Mouse (Mus musculus) cortical plate, adult 2 months (tissue): Measurements from ENCODE around the gene Fpr3. TPM values are rescaled to one million over a fixed set of nuclear protein-coding genes. Genes with fewer than 3 reads are reported as not detected.

Experiments used
- H3K27ac ChIP-seq: fragments of 200-500 bp; 2 replicates; pipeline ENCODE4 v1.5.1; 2012; ENCODE audit warnings: low read length, control low read depth, inconsistent platforms; ENCODE audit not compliant: insufficient read depth
- H3K4me1 ChIP-seq: fragments of 200-500 bp; 2 replicates; pipeline ENCODE4 v1.6.1; 2011; ENCODE audit warnings: low read length; ENCODE audit not compliant: control insufficient read depth, insufficient read depth
- H3K4me3 ChIP-seq: fragments of 200-500 bp; 2 replicates; pipeline ENCODE4 v1.5.1; 2011; ENCODE audit warnings: mild to moderate bottlenecking, low read length, control low read depth; ENCODE audit not compliant: insufficient read depth
- CTCF ChIP-seq: fragments of 200-500 bp; IDR thresholded peaks from 2 replicates; pipeline ENCODE4 v1.5.1; 2011; ENCODE audit warnings: mild to moderate bottlenecking, control low read depth, low read length; ENCODE audit not compliant: insufficient read depth; ENCODE audit errors: extremely low read depth
- POLR2A ChIP-seq: fragments of 200-500 bp; IDR thresholded peaks from 2 replicates; pipeline ENCODE4 v1.6.1; 2011; ENCODE audit warnings: mild to moderate bottlenecking, low read length, control low read depth; ENCODE audit not compliant: insufficient read depth; ENCODE audit errors: extremely low read depth
- polyA plus RNA-seq: library from polyadenylated mRNA; depleted of rRNA; stranded (reverse); fragments of >200 nt; gene quantifications from 2 replicates; pipeline ENCODE4 v1.2.3, GENCODE M21; 2012

Fpr3 gene
- polyA plus RNA-seq, 1 experiment, result not detected

- H3K4me1 ChIP-seq, result no peaks in the 10 kb centered on the region
- H3K4me3 ChIP-seq, result no peak within 1 kb of the TSS
- no peak for TF ChIP-seq POLR2A
- TF ChIP-seq CTCF, result no peak
- H3K27ac ChIP-seq, result no peak within 1 kb of the TSS
These were observed 32.4 kb upstream of the Fpr3 start, which contains the start of gene Has1 for GRCm38 (mm10) chr17:17855064-17855838. Has1 (minus strand) TSS chr17:17855205.

- H3K4me1 ChIP-seq, result no peaks in the 10 kb centered on the region
- H3K4me3 ChIP-seq, result no peak overlapping the region
- no peak overlapping the region for H3K27ac ChIP-seq
- TF ChIP-seq POLR2A, result no peak
- no peak for TF ChIP-seq CTCF
These were observed 31.0 kb upstream of the Fpr3 start for GRCm38 (mm10) chr17:17856612-17857011.

- Histone ChIP-seq H3K4me3 (no peak overlapping the region), H3K4me1 (no peaks in the 10 kb centered on the region), H3K27ac (no peak overlapping the region)
- no peak for TF ChIP-seq CTCF
- TF ChIP-seq POLR2A, result no peak
These were observed 30.2 kb upstream of the Fpr3 start for GRCm38 (mm10) chr17:17857446-17857845.

GRCm38 (mm10) chr17:17860110-17860509 is 27.5 kb upstream of the Fpr3 start:
- TF ChIP-seq POLR2A (no peak), CTCF (no peak)
- Histone ChIP-seq H3K4me3 (no peak overlapping the region), H3K4me1 (no peaks in the 10 kb centered on the region), H3K27ac (no peak overlapping the region)

DNA sequence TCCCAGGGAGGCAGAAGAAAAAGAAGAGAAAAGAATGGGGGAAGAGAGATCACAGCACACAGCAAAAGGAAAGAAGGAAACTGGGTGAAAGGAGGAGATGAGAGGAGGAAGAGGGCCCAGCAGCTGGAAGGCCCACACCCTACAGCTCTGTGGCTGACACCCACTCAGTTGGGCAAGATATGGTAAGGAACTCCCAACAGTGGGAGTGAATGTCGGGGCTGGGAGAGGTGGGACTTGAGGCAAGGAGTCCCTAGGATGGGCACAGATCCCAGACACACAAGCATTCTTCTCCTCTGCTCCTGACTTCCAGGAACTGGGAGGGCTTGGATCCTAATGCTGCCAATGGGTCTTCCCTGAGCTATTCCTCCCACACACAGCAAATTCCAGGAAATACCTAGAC is 25.3 kb upstream of the Fpr3 start:
- no peak overlapping the region for H3K27ac ChIP-seq
- no peak overlapping the region for H3K4me3 ChIP-seq
- H3K4me1 ChIP-seq, result no peaks in the 10 kb centered on the region
- TF ChIP-seq CTCF (no peak), POLR2A (no peak)

DNA sequence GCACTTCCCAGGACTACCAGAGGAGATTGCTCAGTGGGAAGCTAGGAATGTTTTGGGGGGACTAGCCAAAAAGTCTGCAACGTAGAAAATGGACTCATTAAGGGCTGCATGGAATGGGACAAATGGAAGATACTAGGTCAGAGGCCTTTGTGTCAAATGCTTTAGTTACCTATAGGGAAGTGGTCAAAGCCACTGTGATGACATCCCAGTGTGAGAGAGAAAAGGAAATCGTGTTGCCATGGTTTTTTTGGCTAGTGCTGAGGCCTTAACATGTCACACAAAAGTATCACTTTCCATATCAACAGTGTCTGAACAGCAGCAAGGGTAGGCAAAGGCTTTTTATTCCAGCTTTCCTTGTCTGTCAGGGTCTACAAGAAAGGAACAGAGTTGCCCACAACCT is 22.5 kb upstream of the Fpr3 start:
- Histone ChIP-seq H3K4me3 (no peak overlapping the region), H3K27ac (no peak overlapping the region), H3K4me1 (no peaks in the 10 kb centered on the region)
- TF ChIP-seq POLR2A (no peak), CTCF (no peak)

GRCm38 (mm10) chr17:17866801-17867469 is 20.7 kb upstream of the Fpr3 start:
- Histone ChIP-seq H3K4me1 (no peaks in the 10 kb centered on the region), H3K4me3 (no peak overlapping the region), H3K27ac (no peak overlapping the region)
- no peak for TF ChIP-seq CTCF
- no peak for TF ChIP-seq POLR2A

DNA sequence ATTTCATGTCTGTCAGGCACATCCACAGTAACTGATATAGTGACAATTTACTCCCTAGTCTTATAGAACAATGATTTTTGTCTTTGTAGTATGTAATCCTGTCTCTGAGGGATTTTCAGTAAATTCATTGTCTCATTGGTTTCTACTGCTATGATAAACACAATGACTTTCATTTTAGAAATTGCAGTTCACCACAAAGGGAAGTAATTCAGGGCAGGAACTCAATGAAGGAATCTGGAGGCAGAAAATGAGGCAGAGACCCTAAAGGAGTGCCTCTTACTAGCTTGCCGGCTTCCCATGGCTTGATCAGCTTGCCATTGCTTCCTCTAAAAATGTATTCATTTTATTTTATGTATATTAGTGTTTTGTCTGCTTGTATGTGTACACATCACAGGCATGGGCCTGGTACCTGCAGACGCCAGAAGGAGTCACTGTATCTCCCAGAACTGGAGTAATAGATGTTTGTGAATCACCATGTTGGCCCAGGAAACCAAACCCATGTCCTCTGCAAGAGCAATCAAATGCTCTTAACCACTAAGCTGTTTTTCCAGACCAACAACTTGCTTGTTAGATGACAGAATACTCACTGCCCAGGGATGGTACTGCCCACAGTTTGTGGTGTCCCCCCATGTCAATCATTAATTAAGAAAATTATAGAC is 16.6 kb upstream of the Fpr3 start:
- Histone ChIP-seq H3K4me3 (no peak overlapping the region), H3K27ac (no peak overlapping the region), H3K4me1 (no peaks in the 10 kb centered on the region)
- TF ChIP-seq POLR2A (no peak), CTCF (no peak)

DNA sequence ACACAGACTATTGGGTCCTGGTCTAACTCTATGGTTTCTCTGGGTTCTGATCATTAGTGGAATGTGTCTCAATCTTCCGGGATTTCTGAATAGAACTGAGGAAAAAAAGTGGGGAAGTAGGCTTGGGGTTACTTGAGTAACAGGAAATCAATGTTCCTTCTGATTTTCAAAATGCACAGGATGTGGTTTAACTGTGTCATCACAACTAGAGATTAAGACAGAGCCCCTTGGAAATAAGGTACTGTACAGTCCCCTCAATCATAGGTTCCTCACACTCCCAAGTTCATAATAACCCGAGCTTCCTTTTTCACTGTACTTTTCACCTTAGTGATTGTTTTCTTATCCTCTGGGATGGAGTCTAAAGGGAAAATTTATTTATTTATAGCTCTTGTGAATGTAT is 16.0 kb upstream of the Fpr3 start:
- no peak for TF ChIP-seq CTCF
- TF ChIP-seq POLR2A, result no peak
- no peaks in the 10 kb centered on the region for H3K4me1 ChIP-seq
- no peak overlapping the region for H3K4me3 ChIP-seq
- no peak overlapping the region for H3K27ac ChIP-seq
